Mouse (Mus musculus): ENCODE measurements around the gene Ercc2.
A peak's percentile ranks its signal among the peaks of the same experiment; 100 is the strongest.

- TF ChIP-seq CTCF (IDR thresholded peaks at IDR 0.05; ENCODE audit: low read depth, low read length) (no peak), EP300 (IDR thresholded peaks at IDR 0.05; ENCODE audit: insufficient read depth, low read depth, low read length) (0 out of 2 replicates have a peak, but pooled peaks have one; percentile 14), POLR2A (IDR thresholded peaks at IDR 0.05; ENCODE audit: insufficient read depth, low read length) (no peak)
These were observed 3.8 kb upstream of the Ercc2 start for GRCm38 (mm10) chr7:19378049-19378448.

Data from ES-Bruce4 (cell line).